Mouse (Mus musculus): ENCODE data around the gene Suco. TPM values are rescaled to one million over a fixed set of nuclear protein-coding genes. Genes with fewer than 3 reads are reported as not detected.

Suco gene
- polyA plus RNA-seq, 1 experiment from 2014 or later: 32.3 TPM

- H3K9ac ChIP-seq (ENCODE audit: low read length): peak overlapping the region; percentile 1
- peak overlapping the region; percentile 92 for H3K4me3 ChIP-seq (ENCODE audit: low read depth, low read length)
- H3K27ac ChIP-seq (replicated peaks; ENCODE audit: low read depth, low read length): peak overlapping the region; percentile 64
- WGBS: 21% methylated on average over 5 of the region's 5 CpGs
- peaks cover 6% of the 10 kb centered on the region for H3K4me1 ChIP-seq (ENCODE audit: control insufficient read depth, insufficient read depth, low read length)
- no peaks in the 10 kb centered on the region for H3K27me3 ChIP-seq (ENCODE audit: control insufficient read depth, insufficient read depth, low read length)
- H3K36me3 ChIP-seq (ENCODE audit: control insufficient read depth, insufficient read depth, low read length): no peaks in the 10 kb centered on the region
- DNase-seq (ENCODE audit: low spot score): no peak
- peak overlapping the region; percentile 39 for H3K4me2 ChIP-seq (ENCODE audit: low read depth, severe bottlenecking)
- no peaks in the 10 kb centered on the region for H3K9me3 ChIP-seq (ENCODE audit: control insufficient read depth, low read length)
- ATAC-seq (ENCODE audit: insufficient number of reproducible peaks, low FRiP score, low TSS enrichment, low read depth): no peak
Observed at GRCm38 (mm10) chr1:161877580-161878142, 1.2 kb upstream of the Suco start.

GRCm38 (mm10) chr1:161875706-161876552 is 553 bp downstream of the Suco start:
- peak overlapping the region; percentile 95 for H3K27ac ChIP-seq (replicated peaks; ENCODE audit: low read depth, low read length)
- peaks cover 6% of the 10 kb centered on the region for H3K4me1 ChIP-seq (ENCODE audit: control insufficient read depth, insufficient read depth, low read length)
- peak overlapping the region; percentile 86 for H3K4me2 ChIP-seq (ENCODE audit: low read depth, severe bottlenecking)
- DNase-seq (ENCODE audit: low spot score) (peak; percentile 36), ATAC-seq (ENCODE audit: insufficient number of reproducible peaks, low FRiP score, low TSS enrichment, low read depth) (peak; percentile 55)
- H3K9me3 ChIP-seq (ENCODE audit: control insufficient read depth, low read length): no peaks in the 10 kb centered on the region
- no peaks in the 10 kb centered on the region for H3K27me3 ChIP-seq (ENCODE audit: control insufficient read depth, insufficient read depth, low read length)
- WGBS: 1% methylated on average over 33 of the region's 34 CpGs
- H3K4me3 ChIP-seq (ENCODE audit: low read depth, low read length): peak overlapping the region; percentile 92
- H3K36me3 ChIP-seq (ENCODE audit: control insufficient read depth, insufficient read depth, low read length): no peaks in the 10 kb centered on the region
- peak overlapping the region; percentile 93 for H3K9ac ChIP-seq (ENCODE audit: low read length)

- H3K36me3 ChIP-seq (ENCODE audit: control insufficient read depth, insufficient read depth, low read length): no peaks in the 10 kb centered on the region
- DNase-seq (ENCODE audit: low spot score): no peak
- no peaks in the 10 kb centered on the region for H3K27me3 ChIP-seq (ENCODE audit: control insufficient read depth, insufficient read depth, low read length)
- H3K9me3 ChIP-seq (ENCODE audit: control insufficient read depth, low read length): no peaks in the 10 kb centered on the region
- no peak overlapping the region for H3K27ac ChIP-seq (replicated peaks; ENCODE audit: low read depth, low read length)
- no peak for ATAC-seq (ENCODE audit: insufficient number of reproducible peaks, low FRiP score, low TSS enrichment, low read depth)
- no peak overlapping the region for H3K9ac ChIP-seq (ENCODE audit: low read length)
- no peaks in the 10 kb centered on the region for H3K4me1 ChIP-seq (ENCODE audit: control insufficient read depth, insufficient read depth, low read length)
- H3K4me3 ChIP-seq (ENCODE audit: low read depth, low read length): no peak overlapping the region
- WGBS: 88% methylated on average over 1 of the region's 1 CpGs
- H3K4me2 ChIP-seq (ENCODE audit: low read depth, severe bottlenecking): no peak overlapping the region
Observed at GRCm38 (mm10) chr1:161869422-161869821, 7.1 kb downstream of the Suco start.

- DNase-seq (ENCODE audit: low spot score): no peak
- ATAC-seq (ENCODE audit: insufficient number of reproducible peaks, low FRiP score, low TSS enrichment, low read depth): no peak
- no peaks in the 10 kb centered on the region for H3K36me3 ChIP-seq (ENCODE audit: control insufficient read depth, insufficient read depth, low read length)
- no peak overlapping the region for H3K9ac ChIP-seq (ENCODE audit: low read length)
- no peak overlapping the region for H3K4me3 ChIP-seq (ENCODE audit: low read depth, low read length)
- H3K27me3 ChIP-seq (ENCODE audit: control insufficient read depth, insufficient read depth, low read length): no peaks in the 10 kb centered on the region
- H3K4me1 ChIP-seq (ENCODE audit: control insufficient read depth, insufficient read depth, low read length): no peaks in the 10 kb centered on the region
- H3K4me2 ChIP-seq (ENCODE audit: low read depth, severe bottlenecking): no peak overlapping the region
- no peak overlapping the region for H3K27ac ChIP-seq (replicated peaks; ENCODE audit: low read depth, low read length)
- H3K9me3 ChIP-seq (ENCODE audit: control insufficient read depth, low read length): no peaks in the 10 kb centered on the region
Observed at GRCm38 (mm10) chr1:161868413-161868812, 8.1 kb downstream of the Suco start.

- no peak overlapping the region for H3K9ac ChIP-seq (ENCODE audit: low read length)
- H3K9me3 ChIP-seq (ENCODE audit: control insufficient read depth, low read length): no peaks in the 10 kb centered on the region
- no peak overlapping the region for H3K27ac ChIP-seq (replicated peaks; ENCODE audit: low read depth, low read length)
- H3K4me2 ChIP-seq (ENCODE audit: low read depth, severe bottlenecking): no peak overlapping the region
- no peaks in the 10 kb centered on the region for H3K4me1 ChIP-seq (ENCODE audit: control insufficient read depth, insufficient read depth, low read length)
- ATAC-seq (ENCODE audit: insufficient number of reproducible peaks, low FRiP score, low TSS enrichment, low read depth) (no peak), DNase-seq (ENCODE audit: low spot score) (no peak)
- 57% methylated on average over 2 of the region's 2 CpGs for WGBS
- H3K36me3 ChIP-seq (ENCODE audit: control insufficient read depth, insufficient read depth, low read length): no peaks in the 10 kb centered on the region
- no peaks in the 10 kb centered on the region for H3K27me3 ChIP-seq (ENCODE audit: control insufficient read depth, insufficient read depth, low read length)
- H3K4me3 ChIP-seq (ENCODE audit: low read depth, low read length): no peak overlapping the region
Observed at GRCm38 (mm10) chr1:161863742-161864141, 12.7 kb downstream of the Suco start.

GRCm38 (mm10) chr1:161859248-161859647 is 17.2 kb downstream of the Suco start:
- DNase-seq (ENCODE audit: low spot score) (no peak), ATAC-seq (ENCODE audit: insufficient number of reproducible peaks, low FRiP score, low TSS enrichment, low read depth) (no peak)
- no peak overlapping the region for H3K9ac ChIP-seq (ENCODE audit: low read length)
- H3K9me3 ChIP-seq (ENCODE audit: control insufficient read depth, low read length): no peaks in the 10 kb centered on the region
- no peaks in the 10 kb centered on the region for H3K27me3 ChIP-seq (ENCODE audit: control insufficient read depth, insufficient read depth, low read length)
- WGBS: 96% methylated on average over 2 of the region's 2 CpGs
- no peak overlapping the region for H3K27ac ChIP-seq (replicated peaks; ENCODE audit: low read depth, low read length)
- H3K36me3 ChIP-seq (ENCODE audit: control insufficient read depth, insufficient read depth, low read length): no peaks in the 10 kb centered on the region; the same call in 1 of the 2 replicates
- H3K4me3 ChIP-seq (ENCODE audit: low read depth, low read length): no peak overlapping the region
- no peaks in the 10 kb centered on the region for H3K4me1 ChIP-seq (ENCODE audit: control insufficient read depth, insufficient read depth, low read length)
- H3K4me2 ChIP-seq (ENCODE audit: low read depth, severe bottlenecking): no peak overlapping the region

- Histone ChIP-seq H3K4me1 (ENCODE audit: control insufficient read depth, insufficient read depth, low read length) (no peaks in the 10 kb centered on the region), H3K4me3 (ENCODE audit: low read depth, low read length) (no peak overlapping the region), H3K4me2 (ENCODE audit: low read depth, severe bottlenecking) (no peak overlapping the region), H3K27ac (replicated peaks; ENCODE audit: low read depth, low read length) (no peak overlapping the region), H3K9me3 (ENCODE audit: control insufficient read depth, low read length) (no peaks in the 10 kb centered on the region), H3K27me3 (ENCODE audit: control insufficient read depth, insufficient read depth, low read length) (no peaks in the 10 kb centered on the region), H3K9ac (ENCODE audit: low read length) (no peak overlapping the region), H3K36me3 (ENCODE audit: control insufficient read depth, insufficient read depth, low read length) (peaks cover 7% of the 10 kb centered on the region)
- WGBS: 91% methylated on average over 2 of the region's 2 CpGs
- DNase-seq (ENCODE audit: low spot score) (no peak), ATAC-seq (ENCODE audit: insufficient number of reproducible peaks, low FRiP score, low TSS enrichment, low read depth) (no peak)
Observed at GRCm38 (mm10) chr1:161826677-161827076, 49.8 kb downstream of the Suco start.

GRCm38 (mm10) chr1:161809428-161809827 is 67.1 kb downstream of the Suco start:
- no peaks in the 10 kb centered on the region for H3K27me3 ChIP-seq (ENCODE audit: control insufficient read depth, insufficient read depth, low read length)
- no peak overlapping the region for H3K4me2 ChIP-seq (ENCODE audit: low read depth, severe bottlenecking)
- no peaks in the 10 kb centered on the region for H3K4me1 ChIP-seq (ENCODE audit: control insufficient read depth, insufficient read depth, low read length)
- DNase-seq (ENCODE audit: low spot score) (no peak), ATAC-seq (ENCODE audit: insufficient number of reproducible peaks, low FRiP score, low TSS enrichment, low read depth) (no peak)
- WGBS: 89% methylated on average over 5 of the region's 5 CpGs
- H3K27ac ChIP-seq (replicated peaks; ENCODE audit: low read depth, low read length): no peak overlapping the region
- H3K9me3 ChIP-seq (ENCODE audit: control insufficient read depth, low read length): no peaks in the 10 kb centered on the region
- peaks cover 2% of the 10 kb centered on the region; the same call in 1 of the 2 replicates for H3K36me3 ChIP-seq (ENCODE audit: control insufficient read depth, insufficient read depth, low read length)
- no peak overlapping the region for H3K4me3 ChIP-seq (ENCODE audit: low read depth, low read length)
- no peak overlapping the region for H3K9ac ChIP-seq (ENCODE audit: low read length)

Measured in limb, embryonic 11.5 days (tissue).